Mouse (Mus musculus): ENCODE measurements at regions not wholly inside any gene's neighbourhood (a gene's known extent, or its start where the extent isn't known, plus 50 kb on each side); places are given as distances from the start of the nearest gene placed in this dataset.

- DNase-seq = no peak
Measured at GRCm38 (mm10) chr2:116810116-116810515, 68.4 kb upstream of the Tmco5 start.

- DNase-seq = no peak
Measured at GRCm38 (mm10) chr2:116812869-116813558, 65.5 kb upstream of the Tmco5 start.

GRCm38 (mm10) chr2:116813559-116813895 lies 65.0 kb upstream of the Tmco5 start:
- DNase-seq = no peak

- DNase-seq = no peak
Measured at GRCm38 (mm10) chr2:116817134-116817533, 61.4 kb upstream of the Tmco5 start.

GRCm38 (mm10) chr2:116817561-116817960 lies 60.9 kb upstream of the Tmco5 start:
- DNase-seq = no peak

GRCm38 (mm10) chr2:116818550-116818949 lies 59.9 kb upstream of the Tmco5 start:
- DNase-seq = no peak

GRCm38 (mm10) chr2:116819016-116819687 lies 59.3 kb upstream of the Tmco5 start:
- DNase-seq = no peak

- no peak for DNase-seq
Measured at GRCm38 (mm10) chr2:116820831-116821745, 57.4 kb upstream of the Tmco5 start.
